Mouse (Mus musculus): ENCODE measurements around the gene Gpr62. TPM values are rescaled to one million over a fixed set of nuclear protein-coding genes. Genes with fewer than 3 reads are reported as not detected.

Gpr62 gene
- polyA plus RNA-seq, 1 experiment = 0.47 TPM

GRCm38 (mm10) chr9:106466721-106467120 is 983 bp upstream of the Gpr62 start:
- 94% methylated on average over 6 of the region's 6 CpGs for WGBS
- peaks cover 9% of the 10 kb centered on the region; the same call in 1 of the 2 replicates for H3K27me3 ChIP-seq (ENCODE audit: control insufficient read depth, insufficient read depth, low read length)
- peaks cover 14% of the 10 kb centered on the region for H3K4me1 ChIP-seq (replicated peaks; ENCODE audit: control insufficient read depth, insufficient read depth, low read length)
- H3K36me3 ChIP-seq (ENCODE audit: control insufficient read depth, insufficient read depth, low read length) = no peaks in the 10 kb centered on the region
- TF ChIP-seq POLR2A (IDR thresholded peaks at IDR 0.05; ENCODE audit: control insufficient read depth, extremely low read depth, insufficient read depth, low read length, poor library complexity) (no peak), CTCF (IDR thresholded peaks at IDR 0.05; ENCODE audit: borderline replicate concordance, control insufficient read depth, extremely low read depth, insufficient read depth, low read length, poor library complexity) (no peak)
- H3K27ac ChIP-seq (ENCODE audit: control insufficient read depth, insufficient read depth, low read length) = no peak overlapping the region
- H3K4me3 ChIP-seq (ENCODE audit: control insufficient read depth, insufficient read depth, low read length) = no peak overlapping the region
- no peak for DNase-seq

- no peak overlapping the region for H3K27ac ChIP-seq (ENCODE audit: control insufficient read depth, insufficient read depth, low read length)
- 2% methylated on average over 98 of the region's 99 CpGs for WGBS
- H3K36me3 ChIP-seq (ENCODE audit: control insufficient read depth, insufficient read depth, low read length) = no peaks in the 10 kb centered on the region
- DNase-seq = no peak
- peaks cover 9% of the 10 kb centered on the region; the same call in 1 of the 2 replicates for H3K27me3 ChIP-seq (ENCODE audit: control insufficient read depth, insufficient read depth, low read length)
- TF ChIP-seq CTCF (IDR thresholded peaks at IDR 0.05; ENCODE audit: borderline replicate concordance, control insufficient read depth, extremely low read depth, insufficient read depth, low read length, poor library complexity) = no peak
- TF ChIP-seq POLR2A (IDR thresholded peaks at IDR 0.05; ENCODE audit: control insufficient read depth, extremely low read depth, insufficient read depth, low read length, poor library complexity) = no peak
- H3K4me1 ChIP-seq (replicated peaks; ENCODE audit: control insufficient read depth, insufficient read depth, low read length) = peaks cover 14% of the 10 kb centered on the region
- peak overlapping the region; percentile 36 for H3K4me3 ChIP-seq (ENCODE audit: control insufficient read depth, insufficient read depth, low read length)
These were observed 792 bp downstream of the Gpr62 start for GRCm38 (mm10) chr9:106464751-106465541.

- TF ChIP-seq POLR2A (IDR thresholded peaks at IDR 0.05; ENCODE audit: control insufficient read depth, extremely low read depth, insufficient read depth, low read length, poor library complexity) = no peak
- no peak for TF ChIP-seq CTCF (IDR thresholded peaks at IDR 0.05; ENCODE audit: borderline replicate concordance, control insufficient read depth, extremely low read depth, insufficient read depth, low read length, poor library complexity)
- 96% methylated on average over 21 of the region's 21 CpGs for WGBS
- no peak for DNase-seq
- no peak overlapping the region for H3K4me3 ChIP-seq (ENCODE audit: control insufficient read depth, insufficient read depth, low read length)
- no peaks in the 10 kb centered on the region for H3K36me3 ChIP-seq (ENCODE audit: control insufficient read depth, insufficient read depth, low read length)
- peaks cover 9% of the 10 kb centered on the region; the same call in 1 of the 2 replicates for H3K4me1 ChIP-seq (replicated peaks; ENCODE audit: control insufficient read depth, insufficient read depth, low read length)
- peaks cover 9% of the 10 kb centered on the region; the same call in 1 of the 2 replicates for H3K27me3 ChIP-seq (ENCODE audit: control insufficient read depth, insufficient read depth, low read length)
- no peak overlapping the region for H3K27ac ChIP-seq (ENCODE audit: control insufficient read depth, insufficient read depth, low read length)
These were observed 2.3 kb downstream of the Gpr62 start for GRCm38 (mm10) chr9:106463122-106464063.

GRCm38 (mm10) chr9:106462430-106462800 is 3.3 kb downstream of the Gpr62 start:
- no peak overlapping the region for H3K4me3 ChIP-seq (ENCODE audit: control insufficient read depth, insufficient read depth, low read length)
- WGBS = 99% methylated on average over 12 of the region's 12 CpGs
- TF ChIP-seq CTCF (IDR thresholded peaks at IDR 0.05; ENCODE audit: borderline replicate concordance, control insufficient read depth, extremely low read depth, insufficient read depth, low read length, poor library complexity) = no peak
- TF ChIP-seq POLR2A (IDR thresholded peaks at IDR 0.05; ENCODE audit: control insufficient read depth, extremely low read depth, insufficient read depth, low read length, poor library complexity) = no peak
- H3K27ac ChIP-seq (ENCODE audit: control insufficient read depth, insufficient read depth, low read length) = no peak overlapping the region
- peaks cover 9% of the 10 kb centered on the region; the same call in 1 of the 2 replicates for H3K27me3 ChIP-seq (ENCODE audit: control insufficient read depth, insufficient read depth, low read length)
- H3K4me1 ChIP-seq (replicated peaks; ENCODE audit: control insufficient read depth, insufficient read depth, low read length) = peaks cover 9% of the 10 kb centered on the region; the same call in 1 of the 2 replicates
- DNase-seq = no peak
- H3K36me3 ChIP-seq (ENCODE audit: control insufficient read depth, insufficient read depth, low read length) = no peaks in the 10 kb centered on the region

GRCm38 (mm10) chr9:106461641-106462429 is 3.9 kb downstream of the Gpr62 start:
- DNase-seq = no peak
- no peak for TF ChIP-seq CTCF (IDR thresholded peaks at IDR 0.05; ENCODE audit: borderline replicate concordance, control insufficient read depth, extremely low read depth, insufficient read depth, low read length, poor library complexity)
- TF ChIP-seq POLR2A (IDR thresholded peaks at IDR 0.05; ENCODE audit: control insufficient read depth, extremely low read depth, insufficient read depth, low read length, poor library complexity) = no peak
- Histone ChIP-seq H3K4me1 (replicated peaks; ENCODE audit: control insufficient read depth, insufficient read depth, low read length) (peaks cover 9% of the 10 kb centered on the region; the same call in 1 of the 2 replicates), H3K27ac (ENCODE audit: control insufficient read depth, insufficient read depth, low read length) (no peak overlapping the region), H3K27me3 (ENCODE audit: control insufficient read depth, insufficient read depth, low read length) (peaks cover 9% of the 10 kb centered on the region; the same call in 1 of the 2 replicates), H3K36me3 (ENCODE audit: control insufficient read depth, insufficient read depth, low read length) (no peaks in the 10 kb centered on the region), H3K4me3 (ENCODE audit: control insufficient read depth, insufficient read depth, low read length) (no peak overlapping the region)
- 96% methylated on average over 16 of the region's 16 CpGs for WGBS

Measured in thymus, adult 2 months (tissue).